Mouse (Mus musculus): ENCODE measurements around the gene Lgr6. TPM values are rescaled to one million over a fixed set of nuclear protein-coding genes. Genes with fewer than 3 reads are reported as not detected.

The Lgr6 gene
- total RNA-seq, 2 experiments from 2014 or later, result 2.1 to 5.2 TPM

DNA sequence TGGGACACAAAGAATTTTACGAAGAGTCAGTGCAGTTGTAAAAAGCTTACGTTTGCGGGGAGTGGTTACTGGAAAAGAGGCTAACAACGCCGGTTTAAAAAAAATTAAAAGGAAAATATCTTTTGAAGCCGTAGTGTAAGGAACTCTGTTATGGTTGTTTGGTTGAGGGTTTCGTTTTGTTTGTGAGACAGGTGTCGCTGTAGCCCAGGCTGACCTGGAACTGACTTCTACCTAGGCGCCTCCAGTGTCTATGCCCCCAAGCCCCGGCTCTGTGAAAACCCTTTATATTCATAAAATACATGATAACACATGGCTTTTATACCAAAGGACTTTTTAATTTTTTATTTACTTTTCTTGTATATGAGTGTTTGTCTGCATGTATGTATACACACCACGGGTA lies 142.3 kb downstream of the Lgr6 start:
- no peak for DNase-seq (ENCODE audit: low spot score in 2 of 2)

DNA sequence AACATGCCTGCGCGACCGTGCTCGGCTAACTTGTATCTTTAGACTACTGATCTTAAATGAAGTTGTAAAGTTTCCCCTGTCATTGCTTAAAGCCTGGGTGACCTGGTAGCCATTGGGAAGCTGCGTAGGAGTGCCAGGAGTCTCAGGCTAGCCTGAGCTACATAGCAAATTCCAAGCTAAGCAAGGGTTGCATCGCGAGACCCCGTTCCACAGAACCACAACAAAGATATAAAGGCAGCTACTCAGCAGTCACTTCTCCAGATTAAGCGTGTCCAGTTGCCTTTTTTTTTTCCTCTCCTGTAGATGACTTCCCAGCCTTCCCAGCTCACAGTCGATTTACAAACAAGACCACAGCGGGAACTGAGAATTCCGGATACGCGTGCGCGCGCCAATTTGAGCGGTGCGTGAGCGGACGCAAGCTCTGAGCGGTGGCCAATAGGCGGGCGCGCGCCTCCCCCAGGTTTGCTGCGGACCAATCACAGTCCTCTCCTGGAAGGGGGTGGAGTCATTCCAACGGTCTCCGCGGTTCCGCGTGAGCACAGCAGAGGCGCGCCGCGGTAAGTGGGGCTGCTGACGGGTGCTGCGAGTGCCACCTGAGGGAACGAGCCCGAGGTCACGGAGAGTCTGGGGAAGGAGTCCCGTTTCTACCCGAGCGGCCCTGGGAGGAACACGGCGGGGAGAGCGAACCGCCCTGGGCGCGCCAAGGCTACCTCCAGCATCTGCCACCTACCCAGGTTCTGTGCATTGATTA lies 142.8 kb downstream of the Lgr6 start, which contains the start of gene Ube2t:
Gene Ube2t (plus strand): TSS at position 513 of the 751 bp plus-strand sequence.
- peak; percentile 90 to 92 for DNase-seq (ENCODE audit: low spot score in 2 of 2)

DNA sequence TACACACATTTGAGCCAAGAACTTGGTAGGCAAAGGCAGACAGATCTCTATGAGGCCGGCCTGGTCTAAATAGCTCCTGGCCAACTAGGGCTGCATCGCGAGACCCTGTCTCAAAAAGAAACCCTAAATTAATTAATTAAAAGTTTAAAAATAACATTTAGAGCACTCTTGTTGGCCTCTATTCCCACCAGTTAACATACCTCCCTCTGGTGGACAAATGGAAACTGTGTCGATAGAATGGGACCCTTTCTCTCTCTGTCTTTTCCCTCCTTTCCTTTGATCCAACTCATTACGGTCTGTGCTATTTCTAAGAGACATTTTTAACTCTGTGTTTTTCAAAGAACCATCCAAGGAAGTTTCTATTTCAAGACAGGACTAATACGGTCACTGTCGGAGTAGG lies 144.4 kb downstream of the Lgr6 start:
- DNase-seq (ENCODE audit: low spot score in 2 of 2), result no peak

GRCm38 (mm10) chr1:134955637-134956176 lies 149.4 kb downstream of the Lgr6 start, which contains the start of gene Ppp1r12b:
Ppp1r12b (minus strand) TSS chr1:134955942.
- peak; percentile 86 for DNase-seq (ENCODE audit: low spot score in 2 of 2)

- DNase-seq (ENCODE audit: low spot score in 2 of 2), result no peak
Observed at GRCm38 (mm10) chr1:134955050-134955636, 149.9 kb downstream of the Lgr6 start.

- DNase-seq (ENCODE audit: low spot score in 2 of 2), result no peak
Observed at GRCm38 (mm10) chr1:134949946-134950345, 155.1 kb downstream of the Lgr6 start.

- no peak for DNase-seq (ENCODE audit: low spot score in 2 of 2)
Observed at GRCm38 (mm10) chr1:134947590-134947989, 157.5 kb downstream of the Lgr6 start.

- no peak for DNase-seq (ENCODE audit: low spot score in 2 of 2)
Observed at GRCm38 (mm10) chr1:134942898-134943297, 162.2 kb downstream of the Lgr6 start.

DNA sequence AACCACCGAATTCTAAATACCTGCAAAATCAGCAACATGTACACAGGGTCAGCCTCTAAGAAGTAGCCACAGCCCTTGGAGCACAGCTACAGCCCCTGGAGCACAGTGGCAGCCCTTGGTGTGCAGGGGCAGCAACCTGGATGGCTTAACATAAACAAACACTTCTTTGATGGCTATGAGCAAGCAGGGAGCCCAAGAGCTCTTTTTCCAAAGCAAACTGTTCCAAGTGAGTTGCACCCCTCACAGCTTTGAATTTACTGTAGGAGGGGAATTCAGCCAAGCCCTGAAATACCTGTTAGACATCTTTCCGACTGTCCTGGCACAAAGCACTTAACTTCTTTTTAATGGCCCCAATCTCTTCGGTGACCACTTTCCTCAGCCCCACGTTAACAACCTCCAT lies 164.2 kb downstream of the Lgr6 start:
- no peak for DNase-seq (ENCODE audit: low spot score in 2 of 2)

- no peak for DNase-seq (ENCODE audit: low spot score in 2 of 2)
Observed at GRCm38 (mm10) chr1:134938233-134938632, 166.8 kb downstream of the Lgr6 start.

DNA sequence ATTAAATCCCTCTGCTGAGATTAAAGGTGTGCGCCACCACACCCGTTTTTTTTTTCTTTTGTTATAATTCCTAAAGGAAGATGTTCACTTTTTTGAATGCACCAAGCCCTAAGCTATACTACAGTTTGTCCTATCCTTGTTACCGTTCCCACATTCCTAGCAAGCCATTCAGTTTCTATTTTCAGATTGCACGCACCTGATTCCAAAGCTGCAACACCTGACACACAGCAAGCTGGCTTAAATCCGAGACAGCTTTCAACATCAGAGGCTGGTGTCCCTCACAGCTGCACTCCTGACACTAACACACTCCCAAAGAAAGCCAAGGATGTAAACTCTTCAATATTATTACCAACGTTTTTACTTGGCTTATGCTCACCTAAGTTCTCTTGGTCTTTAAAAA lies 168.7 kb downstream of the Lgr6 start:
- DNase-seq (ENCODE audit: low spot score in 2 of 2), result no peak

Other genes starting within 250 kb of the Lgr6 start
- 10 to 100 TPM; 10.7 to 12.1 TPM for gene Ppp1r12b, start 149.3 kb downstream of the Lgr6 start, total RNA-seq (2021)
- under 1 TPM; 0.40 to 0.67 TPM for gene Ube2t, start 142.7 kb downstream of the Lgr6 start, total RNA-seq (2021)
- 1 to 10 TPM in 1 of 2 experiments, under 1 TPM in 1; 0.96 to 1.2 TPM for gene Ptpn7, start 27.4 kb upstream of the Lgr6 start, total RNA-seq (2021)
- gene Arl8a, start 41.5 kb upstream of the Lgr6 start, total RNA-seq (2021), result 10 to 100 TPM; 54.1 to 54.7 TPM
- gene Gpr37l1, start 62.4 kb upstream of the Lgr6 start, total RNA-seq (2021), result 1 to 10 TPM in 1 of 2 experiments, under 1 TPM in 1; 0.86 to 1.6 TPM
- gene Elf3, start 153.3 kb upstream of the Lgr6 start, total RNA-seq (2021), result under 1 TPM in 1 of 2 experiments, not detected in 1; 0.19 TPM
- 10 to 100 TPM; 45.2 to 51.1 TPM for gene Rnpep, start 178.8 kb upstream of the Lgr6 start, total RNA-seq (2021)
- gene Timm17a, start 208.5 kb upstream of the Lgr6 start, total RNA-seq (2021), result 100 to 1,000 TPM; 184 to 263 TPM
- gene Lmod1, start 219.5 kb upstream of the Lgr6 start, total RNA-seq (2021), result 1 to 10 TPM; 2.4 to 3.4 TPM

Measured in adrenal gland, adult 18-20 months (tissue).